Mouse (Mus musculus) kidney, postnatal 4 days (tissue): ENCODE measurements around the gene Lyar.

Experiments
- DNase-seq, 2 experiments: peaks; one replicate each; pipeline ENCODE4 v3.0.0; 2021; ENCODE audit warnings: mixed read lengths in 2 of 2

Lyar gene

GRCm38 (mm10) chr5:38256551-38256950, 36.3 kb downstream of the Lyar start:
- DNase-seq: no peak

- no peak for DNase-seq
Measured at GRCm38 (mm10) chr5:38258034-38258772, 37.9 kb downstream of the Lyar start.

- DNase-seq: no peak
Measured at GRCm38 (mm10) chr5:38258773-38259146, 38.5 kb downstream of the Lyar start.

- no peak for DNase-seq
Measured at GRCm38 (mm10) chr5:38259455-38260106, 39.3 kb downstream of the Lyar start.

- DNase-seq: peak; percentile 73 to 83
Measured at GRCm38 (mm10) chr5:38260107-38260682, 39.9 kb downstream of the Lyar start, which contains the start of gene Tmem128. Tmem128 (plus strand) TSS chr5:38260185.

GRCm38 (mm10) chr5:38270942-38271341, 50.7 kb downstream of the Lyar start:
- no peak for DNase-seq

GRCm38 (mm10) chr5:38273831-38274230, 53.6 kb downstream of the Lyar start:
- DNase-seq: no peak

- DNase-seq: no peak
Measured at GRCm38 (mm10) chr5:38275771-38276170, 55.5 kb downstream of the Lyar start, which contains the start of gene Otop1. Otop1 (plus strand) TSS chr5:38275972.

GRCm38 (mm10) chr5:38276451-38276850, 56.2 kb downstream of the Lyar start:
- DNase-seq: no peak

- no peak for DNase-seq
Measured at GRCm38 (mm10) chr5:38277098-38277866, 57.0 kb downstream of the Lyar start.

GRCm38 (mm10) chr5:38277936-38278600, 57.8 kb downstream of the Lyar start:
- no peak for DNase-seq

GRCm38 (mm10) chr5:38280075-38280474, 59.8 kb downstream of the Lyar start:
- no peak for DNase-seq
